Mouse (Mus musculus) embryonic facial prominence, embryonic 13.5 days (tissue): ENCODE measurements around the gene Aif1. TPM values are rescaled to one million over a fixed set of nuclear protein-coding genes. Genes with fewer than 3 reads are reported as not detected.

Source experiments
- ATAC-seq: fragments of 200-750 bp; cut with Nextera tagmentation; 2 replicates; pipeline ENCODE4 v1.8.0; 2017; ENCODE audit warnings: low read depth; ENCODE audit not compliant: insufficient number of reproducible peaks, insufficient read depth, low FRiP score, low TSS enrichment
- H3K27ac ChIP-seq: fragments of 300-500 bp; sonication (generic); 2 replicates; pipeline ENCODE4 v1.5.1; 2015; ENCODE audit warnings: moderate library complexity, mild to moderate bottlenecking, inconsistent platforms
- H3K27me3 ChIP-seq: fragments of 300-500 bp; sonication (generic); 2 replicates; pipeline ENCODE4 v1.6.1; 2015; ENCODE audit warnings: mild to moderate bottlenecking, inconsistent platforms
- H3K36me3 ChIP-seq: fragments of 300-500 bp; sonication (generic); 2 replicates; pipeline ENCODE4 v1.6.1; 2015; ENCODE audit warnings: mild to moderate bottlenecking, inconsistent platforms
- H3K4me1 ChIP-seq: fragments of 300-500 bp; sonication (generic); 2 replicates; pipeline ENCODE4 v1.6.1; 2015; ENCODE audit warnings: inconsistent platforms
- H3K4me2 ChIP-seq: fragments of 300-500 bp; sonication (generic); 2 replicates; pipeline ENCODE4 v1.6.1; 2015; ENCODE audit warnings: moderate library complexity, mild to moderate bottlenecking, inconsistent platforms
- H3K4me3 ChIP-seq: fragments of 300-500 bp; sonication (generic); 2 replicates; pipeline ENCODE4 v1.5.1; 2015; ENCODE audit warnings: mild to moderate bottlenecking, inconsistent platforms
- H3K9ac ChIP-seq: fragments of 300-500 bp; sonication (generic); 2 replicates; pipeline ENCODE4 v1.6.1; 2015; ENCODE audit warnings: mild to moderate bottlenecking, inconsistent platforms
- H3K9me3 ChIP-seq: fragments of 300-500 bp; sonication (generic); 2 replicates; pipeline ENCODE4 v1.6.1; 2016; ENCODE audit warnings: inconsistent platforms
- WGBS: fragments of 180-500 bp; shearing (Covaris S2); methylation state at CpG from one replicate; pipeline ENCODE4 v1.1.7; 2015; ENCODE audit warnings: mixed read lengths; 5-methylcytosine and 5-hydroxymethylcytosine counted together
- polyA plus RNA-seq: library from polyadenylated mRNA; unstranded; fragments of >200 nt; fragmentation: Nextera tagmentation; extraction: Ambion mirVana; gene quantifications from 2 replicates; pipeline ENCODE4 v1.2.1, GENCODE M21; 2015

The Aif1 gene
- polyA plus RNA-seq: 8.1 and 9.8 TPM in 2 replicates

- H3K9ac ChIP-seq: no peak within 1 kb of the TSS
- peaks cover 15% of the 10 kb centered on the region for H3K4me1 ChIP-seq
- 44% methylated on average over 2 of the region's 2 CpGs for WGBS
- H3K4me3 ChIP-seq: no peak within 1 kb of the TSS
- H3K27ac ChIP-seq: no peak within 1 kb of the TSS
- H3K4me2 ChIP-seq: no peak within 1 kb of the TSS
- no peaks in the 10 kb centered on the region for H3K36me3 ChIP-seq
- no peak for ATAC-seq
- H3K27me3 ChIP-seq: no peaks in the 10 kb centered on the region
- H3K9me3 ChIP-seq: no peaks in the 10 kb centered on the region
These were observed at the start of gene Aif1 for GRCm38 (mm10) chr17:35175968-35176367. Gene Aif1, minus strand, starts transcription at chr17:35176068.

DNA sequence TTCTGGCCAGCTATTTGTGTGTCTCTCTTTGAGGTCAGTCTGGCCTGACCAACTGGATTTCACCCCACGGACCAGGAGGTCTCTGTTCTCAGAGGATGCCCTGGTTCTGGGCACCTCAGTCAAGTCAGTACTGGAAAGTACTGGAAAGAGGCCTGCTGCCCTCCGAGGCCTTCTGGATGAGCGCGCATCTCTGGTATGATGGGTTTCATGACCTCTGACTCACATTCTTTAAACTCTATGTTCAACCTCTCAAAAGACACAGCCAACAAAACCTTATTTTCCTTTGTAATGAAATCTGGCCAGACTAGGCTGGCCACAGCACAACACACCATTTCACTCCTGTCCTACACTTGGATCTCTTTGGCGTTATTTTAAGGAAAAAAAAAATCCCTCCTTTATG lies 49.6 kb upstream of the Aif1 start:
- H3K27ac ChIP-seq: no peak overlapping the region
- no peaks in the 10 kb centered on the region for H3K9me3 ChIP-seq
- no peak overlapping the region for H3K4me2 ChIP-seq
- H3K36me3 ChIP-seq: peaks cover 60% of the 10 kb centered on the region
- 0 out of 2 replicates have a peak, but pooled peaks cover under 1% of the 10 kb centered on the region for H3K4me1 ChIP-seq
- no peak overlapping the region for H3K4me3 ChIP-seq
- no peak for ATAC-seq
- no peaks in the 10 kb centered on the region for H3K27me3 ChIP-seq
- no peak overlapping the region for H3K9ac ChIP-seq
- WGBS: 93% methylated on average over 5 of the region's 5 CpGs

- 93% methylated on average over 4 of the region's 4 CpGs for WGBS
- Histone ChIP-seq H3K9ac (no peak overlapping the region), H3K36me3 (peaks cover 61% of the 10 kb centered on the region), H3K27ac (no peak overlapping the region), H3K4me2 (no peak overlapping the region), H3K9me3 (no peaks in the 10 kb centered on the region), H3K4me1 (0 out of 2 replicates have a peak, but pooled peaks cover 3% of the 10 kb centered on the region), H3K4me3 (no peak overlapping the region), H3K27me3 (no peaks in the 10 kb centered on the region)
- no peak for ATAC-seq
These were observed 48.8 kb upstream of the Aif1 start for GRCm38 (mm10) chr17:35224641-35225040.

DNA sequence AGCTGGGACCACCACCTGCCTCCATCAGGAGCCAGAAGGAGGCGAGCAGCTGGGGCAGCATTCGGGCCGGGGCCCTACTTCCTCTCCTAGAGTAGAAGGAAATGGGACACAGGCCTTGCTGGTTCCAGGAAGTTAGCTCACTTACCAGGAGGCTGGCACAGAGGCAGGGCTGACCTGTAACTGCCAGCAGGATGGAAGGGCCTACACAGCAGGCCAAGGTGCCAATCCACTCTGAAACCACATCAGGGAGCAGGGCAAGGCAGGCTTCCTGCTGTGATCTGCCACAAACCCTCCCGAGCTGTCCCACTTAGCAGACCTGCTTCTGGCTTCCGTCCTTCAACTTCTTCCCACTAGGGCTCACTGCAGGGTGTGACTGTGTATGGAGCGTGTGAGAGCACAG lies 46.4 kb upstream of the Aif1 start:
- Histone ChIP-seq H3K9ac (no peak overlapping the region), H3K9me3 (no peaks in the 10 kb centered on the region), H3K27me3 (no peaks in the 10 kb centered on the region), H3K4me1 (0 out of 2 replicates have a peak, but pooled peaks cover 3% of the 10 kb centered on the region), H3K4me2 (no peak overlapping the region), H3K27ac (no peak overlapping the region), H3K36me3 (peaks cover 48% of the 10 kb centered on the region), H3K4me3 (no peak overlapping the region)
- 73% methylated on average over 6 of the region's 6 CpGs for WGBS
- no peak for ATAC-seq

DNA sequence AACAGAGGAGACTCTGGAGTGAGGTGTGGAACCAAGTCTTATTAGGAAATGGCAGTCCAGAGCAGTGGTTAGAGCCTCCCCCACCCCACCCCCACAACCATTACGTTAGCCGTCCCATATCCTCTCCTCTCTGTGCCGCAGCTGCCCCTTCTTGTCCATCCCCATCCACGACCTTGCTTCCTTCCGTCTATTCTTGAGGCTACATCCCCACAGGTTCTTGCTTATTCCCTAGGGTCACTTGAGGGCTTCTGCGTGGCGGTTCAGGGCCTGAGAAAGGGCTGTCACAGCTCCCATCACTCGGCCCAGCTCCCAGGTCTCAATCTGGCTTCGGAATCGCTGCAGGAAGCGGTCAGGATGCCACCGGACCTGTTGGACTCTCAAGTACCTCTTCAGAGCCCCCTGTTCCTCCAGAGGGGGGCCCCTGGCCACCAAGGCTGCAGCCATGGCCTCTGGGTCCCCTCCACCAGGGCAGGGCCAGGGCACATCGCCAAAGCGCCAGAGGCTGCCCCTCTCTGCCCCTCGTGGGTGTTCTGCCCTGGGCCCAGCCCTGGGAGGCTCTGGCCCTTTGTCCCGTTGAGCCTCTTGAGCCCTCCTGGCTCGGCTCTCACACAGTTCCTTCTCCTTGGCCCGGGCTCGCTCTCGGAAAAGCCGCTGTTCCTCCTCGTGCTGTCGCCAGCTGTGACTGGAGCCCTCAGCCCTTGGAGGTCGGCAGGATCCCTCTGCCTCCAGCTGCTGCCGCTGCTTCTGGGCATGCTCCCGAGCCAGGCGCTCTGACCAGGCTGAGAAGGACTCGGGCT lies 44.5 kb upstream of the Aif1 start, which contains the start of gene Gm16181:
TSS of gene Gm16181 (plus strand) at position 679 of the 797 bp plus-strand sequence.
- no peaks in the 10 kb centered on the region for H3K27me3 ChIP-seq
- H3K9ac ChIP-seq: no peak within 1 kb of the TSS
- WGBS: 84% methylated on average over 28 of the region's 28 CpGs

GRCm38 (mm10) chr17:35219601-35220041 lies 43.8 kb upstream of the Aif1 start:
- H3K4me2 ChIP-seq: no peak overlapping the region
- 84% methylated on average over 6 of the region's 6 CpGs for WGBS
- no peak overlapping the region for H3K4me3 ChIP-seq
- ATAC-seq: no peak
- peaks cover 35% of the 10 kb centered on the region for H3K36me3 ChIP-seq
- no peaks in the 10 kb centered on the region for H3K27me3 ChIP-seq
- peaks cover 4% of the 10 kb centered on the region; the same call in 1 of the 2 replicates for H3K4me1 ChIP-seq
- no peaks in the 10 kb centered on the region for H3K9me3 ChIP-seq
- no peak overlapping the region for H3K9ac ChIP-seq
- no peak overlapping the region for H3K27ac ChIP-seq

More for the DNA sequence above, 44.5 kb upstream of the Aif1 start, which contains the start of gene Gm16181:
- Histone ChIP-seq H3K4me2 (no peak within 1 kb of the TSS), H3K36me3 (peaks cover 41% of the 10 kb centered on the region), H3K27ac (no peak within 1 kb of the TSS), H3K9me3 (no peaks in the 10 kb centered on the region), H3K4me3 (no peak within 1 kb of the TSS), H3K4me1 (0 out of 2 replicates have a peak, but pooled peaks cover 3% of the 10 kb centered on the region)
- no peak for ATAC-seq

DNA sequence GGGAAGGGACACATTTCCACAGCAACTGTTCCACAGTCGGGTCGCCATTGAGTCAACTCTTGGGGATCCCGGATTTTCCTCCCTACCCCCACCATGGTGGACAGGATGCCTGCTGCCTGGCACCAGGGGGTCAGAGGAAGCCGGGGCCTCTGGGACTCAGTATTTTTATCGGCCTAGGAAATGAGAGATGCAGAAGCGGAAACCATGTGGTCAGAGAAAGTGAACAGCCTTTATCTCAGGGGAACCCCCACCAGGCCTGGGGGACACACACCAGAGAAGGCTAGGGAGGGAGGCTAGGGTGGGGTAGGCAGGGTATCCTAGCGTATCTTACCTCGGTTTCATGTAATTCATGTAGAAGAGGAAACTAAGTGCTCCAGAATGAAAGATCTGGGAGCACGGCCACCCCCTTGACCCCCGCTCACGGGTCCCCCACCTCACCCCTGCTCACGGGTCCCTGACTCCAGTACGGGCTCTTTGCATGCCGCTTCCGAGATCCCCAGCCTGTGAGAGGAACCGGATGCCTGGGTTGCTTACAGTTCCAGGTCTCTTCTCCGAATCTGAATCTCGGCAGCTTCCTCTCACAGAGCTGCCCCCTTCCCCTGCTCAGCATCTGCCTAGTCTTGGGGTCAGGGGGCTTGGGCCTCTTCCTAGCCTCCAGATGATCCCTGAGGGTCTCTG lies 42.8 kb upstream of the Aif1 start:
- Histone ChIP-seq H3K9ac (no peak overlapping the region), H3K9me3 (no peaks in the 10 kb centered on the region), H3K4me1 (peaks cover 6% of the 10 kb centered on the region; the same call in 1 of the 2 replicates), H3K36me3 (peaks cover 35% of the 10 kb centered on the region), H3K4me2 (no peak overlapping the region), H3K27ac (no peak overlapping the region), H3K4me3 (no peak overlapping the region), H3K27me3 (no peaks in the 10 kb centered on the region)
- 78% methylated on average over 18 of the region's 18 CpGs for WGBS
- ATAC-seq: no peak

DNA sequence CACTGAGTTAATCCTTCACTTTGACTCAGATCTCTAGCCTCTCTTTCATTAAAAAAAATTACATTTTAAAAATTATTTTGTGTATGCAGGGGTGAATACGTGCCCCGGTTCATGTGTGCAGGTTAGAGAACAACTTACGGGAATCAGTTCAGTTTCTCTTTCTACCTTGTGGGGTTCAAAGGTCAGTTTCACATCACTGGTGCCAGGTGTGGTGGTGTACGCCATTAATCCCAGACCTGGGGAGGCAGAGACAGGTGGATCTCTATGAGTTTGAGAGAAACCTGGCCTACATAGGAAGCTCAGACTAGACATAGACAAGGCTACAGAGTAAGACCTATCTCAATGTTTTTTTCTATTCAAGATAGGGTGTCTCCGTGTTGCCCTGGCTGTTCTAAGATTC lies 37.2 kb upstream of the Aif1 start:
- 92% methylated on average over 5 of the region's 5 CpGs for whole genome bisulfite sequencing
- Histone ChIP-seq H3K9ac (no peak overlapping the region), H3K27ac (no peak overlapping the region), H3K27me3 (no peaks in the 10 kb centered on the region), H3K4me1 (peaks cover 3% of the 10 kb centered on the region; the same call in 1 of the 2 replicates), H3K9me3 (no peaks in the 10 kb centered on the region), H3K4me3 (no peak overlapping the region), H3K4me2 (no peak overlapping the region), H3K36me3 (no peaks in the 10 kb centered on the region)
- no peak for ATAC-seq

- H3K4me3 ChIP-seq: no peak overlapping the region
- H3K27me3 ChIP-seq: no peaks in the 10 kb centered on the region
- H3K9me3 ChIP-seq: no peaks in the 10 kb centered on the region
- H3K4me1 ChIP-seq: peaks cover 3% of the 10 kb centered on the region; the same call in 1 of the 2 replicates
- H3K9ac ChIP-seq: no peak overlapping the region
- no peaks in the 10 kb centered on the region for H3K36me3 ChIP-seq
- H3K4me2 ChIP-seq: no peak overlapping the region
- ATAC-seq: no peak
- no peak overlapping the region for H3K27ac ChIP-seq
- WGBS: 68% methylated on average over 3 of the region's 3 CpGs
These were observed 34.7 kb upstream of the Aif1 start for GRCm38 (mm10) chr17:35210593-35210992.

DNA sequence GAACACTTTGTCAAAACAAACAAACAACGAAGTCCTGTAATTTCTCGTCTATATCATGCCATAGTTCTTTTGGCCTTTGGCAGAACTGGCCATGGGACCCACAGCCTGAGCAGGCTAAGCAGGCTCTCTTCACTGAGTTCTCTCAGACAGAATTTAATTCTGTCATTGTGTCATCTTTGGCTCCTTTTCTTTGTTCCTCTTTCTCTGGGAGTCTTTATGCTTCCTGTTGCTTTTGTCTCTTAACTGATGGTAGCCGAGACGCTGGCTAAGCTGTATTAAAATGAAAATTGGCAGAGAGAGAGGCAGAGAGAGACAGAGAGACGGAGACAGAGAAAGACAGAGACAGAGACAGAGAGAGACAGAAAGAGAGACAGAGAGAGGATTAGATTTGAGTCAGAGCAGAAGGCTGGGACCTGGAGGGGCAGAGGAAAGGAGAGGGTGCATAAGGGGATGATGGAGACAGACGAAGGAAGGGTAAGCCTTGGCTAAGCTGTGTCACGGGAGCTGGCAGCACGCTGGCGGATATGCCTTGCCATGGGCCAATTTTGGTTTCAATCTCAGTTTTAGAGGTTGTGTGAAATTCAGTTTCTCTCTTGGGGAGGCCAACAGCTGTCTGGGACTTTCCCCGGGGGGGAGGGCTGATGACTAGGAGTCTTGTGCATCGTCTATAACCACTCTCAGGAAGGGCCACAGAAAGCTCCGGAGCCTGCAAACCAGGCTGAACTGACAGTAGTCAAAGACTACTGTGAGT lies 34.1 kb upstream of the Aif1 start:
- H3K4me3 ChIP-seq: no peak overlapping the region
- H3K27me3 ChIP-seq: peaks cover 6% of the 10 kb centered on the region
- no peak overlapping the region for H3K4me2 ChIP-seq
- no peaks in the 10 kb centered on the region for H3K9me3 ChIP-seq
- no peaks in the 10 kb centered on the region for H3K36me3 ChIP-seq
- peaks cover 3% of the 10 kb centered on the region; the same call in 1 of the 2 replicates for H3K4me1 ChIP-seq
- no peak overlapping the region for H3K27ac ChIP-seq
- ATAC-seq: no peak
- H3K9ac ChIP-seq: no peak overlapping the region
- 76% methylated on average over 12 of the region's 12 CpGs for WGBS

DNA sequence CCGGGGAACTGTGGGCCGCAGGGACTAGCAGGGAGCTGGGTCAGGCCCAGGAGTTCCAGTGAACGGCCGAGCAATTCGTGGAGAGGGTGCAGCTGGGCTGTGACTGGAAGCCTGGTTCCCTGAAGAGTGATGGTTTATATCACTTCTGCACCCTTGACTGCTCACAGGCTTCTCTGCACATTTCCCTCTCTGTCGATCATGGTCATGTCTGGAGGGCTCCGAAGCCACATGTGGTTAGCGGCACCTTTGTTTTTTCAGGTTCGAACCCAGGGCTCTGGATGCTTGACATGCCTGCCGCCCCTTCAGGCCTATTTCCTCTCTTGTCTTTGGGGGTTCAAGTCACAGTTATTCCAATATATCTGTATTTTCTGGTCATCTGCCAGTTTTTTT lies 29.5 kb upstream of the Aif1 start:
- no peak overlapping the region for H3K4me3 ChIP-seq
- no peak overlapping the region for H3K9ac ChIP-seq
- H3K4me2 ChIP-seq: no peak overlapping the region
- no peaks in the 10 kb centered on the region; the same call in 1 of the 2 replicates for H3K4me1 ChIP-seq
- ATAC-seq: no peak
- H3K27me3 ChIP-seq: peaks cover 52% of the 10 kb centered on the region
- H3K27ac ChIP-seq: no peak overlapping the region
- H3K36me3 ChIP-seq: no peaks in the 10 kb centered on the region
- WGBS: 52% methylated on average over 10 of the region's 10 CpGs
- H3K9me3 ChIP-seq: no peaks in the 10 kb centered on the region
